Mouse (Mus musculus) MEL (cell line): ENCODE results near the gene Gosr1.

Experiments used
- EP300 ChIP-seq, 2 experiments: IDR thresholded peaks; 2 replicates each; pipeline ENCODE4 v1.6.1; 2011; ENCODE audit warnings: improper control_type of control experiment in 2 of 2, low read length in 2 of 2, low read depth in 1 of 2, mild to moderate bottlenecking in 1 of 2
- KAT2A ChIP-seq: conservative IDR thresholded peaks from 2 replicates; pipeline ENCODE4 v1.6.1; 2012; ENCODE audit warnings: low read depth, low read length, improper control_type of control experiment, inconsistent platforms

DNA sequence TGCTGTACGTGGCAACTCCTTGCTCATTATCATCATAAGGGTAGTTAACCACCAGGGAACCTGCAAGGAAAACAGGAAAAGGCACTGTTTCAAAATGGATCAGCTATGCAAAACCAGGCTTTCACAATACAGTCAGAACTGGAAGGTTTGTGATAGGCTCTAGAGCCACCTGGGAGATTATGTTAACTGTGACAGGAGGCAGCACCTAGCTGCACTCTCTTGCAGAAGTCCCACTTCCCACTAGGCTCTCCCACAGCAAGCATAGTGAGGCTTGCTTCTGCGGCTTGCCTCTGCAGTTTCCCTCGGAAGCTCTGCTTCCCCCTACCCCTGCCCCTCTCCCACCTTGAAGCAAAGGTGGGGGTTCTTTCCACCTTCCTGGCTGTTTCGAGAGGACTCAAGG, 42.6 kb upstream of the Gosr1 start:
- TF ChIP-seq EP300 (IDR thresholded peaks at IDR 0.05; ENCODE audit: low read depth in 1 of 2, low read length in 2 of 2): no peak
- no peak for TF ChIP-seq KAT2A
